Mouse (Mus musculus): ENCODE measurements around the gene Gm27179.
"Not testable (repeated sequence)": the region's sequence is repeated elsewhere in the genome, so short reads cannot be mapped to it uniquely, and the experiment has no call there.

DNA sequence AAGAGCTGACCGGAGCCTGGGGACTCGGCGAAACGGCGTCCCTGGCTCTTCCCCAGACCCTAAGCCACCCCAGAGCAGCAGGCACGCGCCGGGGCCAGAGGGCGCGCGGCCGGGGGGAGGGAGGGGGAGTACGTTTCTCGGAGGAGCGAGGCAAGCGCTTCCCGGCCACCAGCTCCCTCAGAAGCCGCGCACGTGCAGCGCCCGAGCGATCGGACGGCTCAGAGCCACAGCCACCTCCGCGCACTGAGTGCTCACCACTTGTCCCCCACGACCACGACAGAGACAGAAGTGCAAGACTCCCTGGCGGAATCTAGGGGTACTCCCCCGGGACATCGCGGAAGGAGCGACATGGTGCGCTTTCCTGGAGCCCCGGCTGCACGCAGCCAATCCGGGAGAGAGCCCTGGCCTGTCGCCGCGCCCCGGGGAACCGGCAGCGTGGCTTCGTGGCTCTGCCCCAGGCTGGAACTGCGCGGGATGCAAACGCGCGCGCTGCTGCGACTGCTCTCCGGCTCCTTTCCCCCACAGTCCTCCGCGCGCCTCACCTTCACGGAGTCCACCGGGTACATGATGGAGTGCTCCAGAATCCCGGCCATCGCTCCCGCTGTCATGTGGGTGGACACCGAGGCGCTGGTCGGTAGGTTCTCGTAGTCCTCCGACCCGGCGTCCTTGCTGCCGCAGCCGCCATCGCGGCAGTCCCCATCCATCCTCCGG is 9.8 kb downstream of the Gm27179 start:
- TF ChIP-seq USF1 (IDR thresholded peaks at IDR 0.05; ENCODE audit: low read depth); POLR2A (IDR thresholded peaks at IDR 0.05; ENCODE audit: insufficient read length, low read depth); MYOD1 (IDR thresholded peaks at IDR 0.05; ENCODE audit: control insufficient read depth in 1 of 3, insufficient read length in 2 of 3, low read depth in 2 of 3); MAX (IDR thresholded peaks at IDR 0.05; ENCODE audit: low read depth); E2F4 (IDR thresholded peaks at IDR 0.05; ENCODE audit: insufficient read depth); POLR2AphosphoS2 (IDR thresholded peaks at IDR 0.05; ENCODE audit: insufficient read length, low read depth); CEBPB (IDR thresholded peaks at IDR 0.05; ENCODE audit: insufficient read depth, poor library complexity, severe bottlenecking): not testable (repeated sequence)

Data from myocyte (in vitro differentiated cells).